Mouse (Mus musculus): ENCODE measurements at regions not wholly inside any gene's neighbourhood (a gene's known extent, or its start where the extent isn't known, plus 50 kb on each side); places are given as distances from the start of the nearest gene placed in this dataset.

GRCm38 (mm10) chr10:122386748-122387147 lies 61.6 kb upstream of the Avpr1a start:
- no peak for DNase-seq (ENCODE audit: low read depth)

- DNase-seq (ENCODE audit: low read depth): no peak
Observed at GRCm38 (mm10) chr10:122379661-122380344, 68.5 kb upstream of the Avpr1a start.

GRCm38 (mm10) chr10:122343291-122343690 lies 105.0 kb upstream of the Avpr1a start:
- DNase-seq (ENCODE audit: low read depth): no peak

- DNase-seq (ENCODE audit: low read depth): no peak
Observed at GRCm38 (mm10) chr10:122342356-122342755, 105.9 kb upstream of the Avpr1a start.

- no peak for DNase-seq (ENCODE audit: low read depth)
Observed at GRCm38 (mm10) chr10:122326851-122327250, 121.4 kb upstream of the Avpr1a start.

- no peak for DNase-seq (ENCODE audit: low read depth)
Observed at GRCm38 (mm10) chr10:122318886-122319285, 129.4 kb upstream of the Avpr1a start.

GRCm38 (mm10) chr10:122310646-122311193 lies 137.6 kb upstream of the Avpr1a start:
- DNase-seq (ENCODE audit: low read depth): no peak

- no peak for DNase-seq (ENCODE audit: low read depth)
Observed at GRCm38 (mm10) chr10:122308691-122309090, 139.6 kb upstream of the Avpr1a start.

GRCm38 (mm10) chr10:122302259-122302658 lies 146.0 kb upstream of the Avpr1a start:
- DNase-seq (ENCODE audit: low read depth): no peak

- no peak for DNase-seq (ENCODE audit: low read depth)
Observed at GRCm38 (mm10) chr10:122295921-122296425, 152.3 kb upstream of the Avpr1a start.

GRCm38 (mm10) chr10:122291611-122292010 lies 156.7 kb upstream of the Avpr1a start:
- no peak for DNase-seq (ENCODE audit: low read depth)

- DNase-seq (ENCODE audit: low read depth): no peak
Observed at GRCm38 (mm10) chr10:122291091-122291490, 157.2 kb upstream of the Avpr1a start.

GRCm38 (mm10) chr10:122274885-122275284 lies 173.4 kb upstream of the Avpr1a start:
- DNase-seq (ENCODE audit: low read depth): no peak

- no peak for DNase-seq (ENCODE audit: low read depth)
Observed at GRCm38 (mm10) chr10:122274181-122274580, 174.1 kb upstream of the Avpr1a start.

- DNase-seq (ENCODE audit: low read depth): no peak
Observed at GRCm38 (mm10) chr10:122264070-122264469, 166.9 kb upstream of the Rxylt1 start.

- DNase-seq (ENCODE audit: low read depth): no peak
Observed at GRCm38 (mm10) chr10:122259354-122259753, 162.2 kb upstream of the Rxylt1 start.

GRCm38 (mm10) chr10:122258711-122259110 lies 161.5 kb upstream of the Rxylt1 start:
- DNase-seq (ENCODE audit: low read depth): no peak

- DNase-seq (ENCODE audit: low read depth): no peak
Observed at GRCm38 (mm10) chr10:122231818-122232217, 134.6 kb upstream of the Rxylt1 start.

GRCm38 (mm10) chr10:122230746-122231145 lies 133.6 kb upstream of the Rxylt1 start:
- no peak for DNase-seq (ENCODE audit: low read depth)

GRCm38 (mm10) chr10:122225679-122226078 lies 128.5 kb upstream of the Rxylt1 start:
- DNase-seq (ENCODE audit: low read depth): no peak

- no peak for DNase-seq (ENCODE audit: low read depth)
Observed at GRCm38 (mm10) chr10:122223076-122223475, 125.9 kb upstream of the Rxylt1 start.

- DNase-seq (ENCODE audit: low read depth): no peak
Observed at GRCm38 (mm10) chr10:122217594-122217993, 120.4 kb upstream of the Rxylt1 start.

GRCm38 (mm10) chr10:122199791-122200190 lies 102.6 kb upstream of the Rxylt1 start:
- DNase-seq (ENCODE audit: low read depth): peak; percentile 70

- DNase-seq (ENCODE audit: low read depth): peak; percentile 9
Observed at GRCm38 (mm10) chr10:122197703-122198102, 100.5 kb upstream of the Rxylt1 start.
